Mouse (Mus musculus): Measurements from ENCODE around the gene Ssmem1.

DNA sequence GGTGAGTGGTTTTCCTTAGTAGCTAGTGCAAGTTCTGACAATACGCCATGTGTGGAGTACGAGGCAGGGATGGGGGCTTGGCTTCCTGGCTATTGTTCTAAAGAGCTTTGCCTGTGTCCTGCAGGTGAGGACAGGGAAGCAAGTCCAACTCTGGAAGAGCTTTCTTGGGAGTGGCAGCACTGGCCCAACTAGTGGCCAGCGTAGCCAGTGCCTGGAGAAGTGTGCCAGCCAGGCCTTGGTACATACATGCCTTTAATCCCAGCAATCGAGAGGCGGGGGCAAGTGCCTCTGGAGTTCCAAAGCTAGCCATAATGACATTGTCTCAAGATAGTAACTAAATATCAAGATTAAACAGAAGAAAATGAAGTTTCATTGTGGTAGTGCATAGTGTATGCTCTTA lies 642 bp downstream of the Ssmem1 start:
- TF ChIP-seq CTCF (IDR thresholded peaks at IDR 0.05; ENCODE audit: low read depth) = no peak
- TF ChIP-seq EP300 (IDR thresholded peaks at IDR 0.05; ENCODE audit: low read depth) = no peak

Measured in liver, embryonic 14.5 days (tissue).